Mouse (Mus musculus): ENCODE results near the gene Gnb3.
"Not testable (repeated sequence)": the region's sequence is repeated elsewhere in the genome, so short reads cannot be mapped to it uniquely, and the experiment has no call there.

Gene Gnb3

GRCm38 (mm10) chr6:124814858-124815774, 25.0 kb downstream of the Gnb3 start:
- no peak for DNase-seq

DNA sequence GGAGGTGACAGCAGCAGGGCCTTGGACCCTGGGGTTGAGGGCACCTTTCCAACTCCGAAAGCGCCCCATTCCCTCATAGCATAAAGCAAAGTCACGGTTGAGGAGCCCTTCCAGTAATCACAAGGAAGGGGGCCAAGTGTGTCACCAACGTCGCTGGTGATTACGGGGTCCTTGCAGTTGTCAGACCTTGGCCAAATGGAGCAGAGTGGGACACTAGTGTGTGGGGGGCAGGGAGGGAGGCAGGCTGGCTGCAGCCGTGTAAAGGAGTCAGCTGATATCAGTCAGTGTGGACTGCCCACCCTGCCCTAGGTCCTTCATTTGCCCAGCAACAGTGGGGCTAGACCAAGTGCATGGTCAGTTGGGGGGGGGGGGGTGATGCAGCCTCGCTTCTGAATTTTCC, 25.6 kb downstream of the Gnb3 start:
- no peak for DNase-seq

GRCm38 (mm10) chr6:124813933-124814332, 26.1 kb downstream of the Gnb3 start, which contains the start of gene Tpi1:
Tpi1 (minus strand) TSS chr6:124814296.
- peak; percentile 80 to 86 for DNase-seq

DNA sequence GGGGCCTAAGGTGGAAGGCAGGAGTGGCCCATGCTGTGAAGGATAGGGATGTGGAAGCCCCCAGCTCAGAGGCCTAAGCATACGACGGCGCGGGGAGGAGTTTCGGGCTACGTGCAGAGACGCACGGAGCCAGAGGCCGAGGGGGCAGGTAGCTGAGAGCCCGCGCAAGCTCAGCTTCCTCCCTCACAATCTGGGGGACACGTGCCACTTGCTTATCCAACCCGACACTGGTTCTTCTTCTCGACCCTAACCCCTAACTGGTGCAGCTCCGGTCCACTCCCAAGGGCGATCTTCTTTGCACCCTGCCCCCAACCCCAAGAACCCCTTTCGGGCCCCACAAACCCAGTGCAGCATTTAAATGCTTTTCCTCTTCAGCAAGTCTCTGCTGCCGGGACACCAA, 26.6 kb downstream of the Gnb3 start:
- DNase-seq: peak; percentile 40 to 55

- no peak for DNase-seq
Observed at GRCm38 (mm10) chr6:124812848-124813247, 27.2 kb downstream of the Gnb3 start.

DNA sequence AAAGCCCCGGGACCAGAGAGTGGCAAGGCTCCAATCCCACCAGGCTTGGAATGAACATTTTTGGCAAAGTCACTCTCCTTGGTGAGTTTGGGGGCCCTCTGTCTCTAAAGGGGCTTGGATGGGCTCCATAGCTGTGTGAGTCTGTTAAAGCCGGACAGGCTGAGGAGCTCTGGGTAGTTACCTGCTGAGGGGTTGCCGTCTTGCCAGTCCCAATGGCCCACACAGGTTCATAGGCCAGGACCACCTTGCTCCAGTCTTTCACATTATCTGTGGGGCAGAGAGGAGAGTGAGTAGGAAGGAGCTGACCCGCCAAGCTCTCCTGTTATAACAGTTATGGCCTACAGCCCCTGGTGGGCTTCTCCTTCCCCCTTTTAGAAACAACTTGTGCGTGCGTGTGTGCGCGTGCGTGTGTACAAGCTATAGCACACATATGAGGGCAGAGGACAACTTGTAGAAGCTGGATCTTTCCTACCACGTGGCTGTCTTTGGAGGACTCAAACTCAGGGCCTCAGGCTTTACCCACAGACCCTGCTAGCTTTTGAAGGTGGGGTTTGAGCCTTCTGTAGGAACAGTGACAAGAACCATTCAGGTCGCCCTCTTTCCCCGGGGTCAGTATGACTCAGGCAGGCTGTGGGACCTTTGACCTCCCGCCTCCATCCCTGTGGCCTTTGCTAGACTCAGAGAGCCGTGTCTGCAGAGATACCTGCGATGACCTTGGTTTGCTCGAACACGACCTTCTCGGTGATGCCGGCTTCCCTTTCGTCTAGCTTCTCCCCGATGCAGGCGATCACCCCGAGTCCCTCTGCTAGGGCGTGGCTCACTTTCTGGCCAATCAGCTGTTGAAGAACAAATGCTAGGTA, 28.1 kb downstream of the Gnb3 start:
- no peak for DNase-seq

DNA sequence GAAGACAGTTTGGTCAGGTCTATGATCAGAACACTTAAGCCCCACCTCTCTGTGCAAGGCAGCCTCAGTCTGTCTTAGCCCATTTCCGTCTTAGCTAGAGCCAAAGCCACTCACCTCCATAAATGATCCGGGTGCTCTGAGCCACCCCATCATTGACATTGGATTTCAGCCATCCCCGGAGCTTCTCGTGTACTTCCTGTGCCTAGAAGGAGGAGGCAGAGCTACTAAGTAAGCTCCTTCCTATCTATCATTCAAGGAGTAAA, 28.7 kb downstream of the Gnb3 start:
- no peak for DNase-seq

DNA sequence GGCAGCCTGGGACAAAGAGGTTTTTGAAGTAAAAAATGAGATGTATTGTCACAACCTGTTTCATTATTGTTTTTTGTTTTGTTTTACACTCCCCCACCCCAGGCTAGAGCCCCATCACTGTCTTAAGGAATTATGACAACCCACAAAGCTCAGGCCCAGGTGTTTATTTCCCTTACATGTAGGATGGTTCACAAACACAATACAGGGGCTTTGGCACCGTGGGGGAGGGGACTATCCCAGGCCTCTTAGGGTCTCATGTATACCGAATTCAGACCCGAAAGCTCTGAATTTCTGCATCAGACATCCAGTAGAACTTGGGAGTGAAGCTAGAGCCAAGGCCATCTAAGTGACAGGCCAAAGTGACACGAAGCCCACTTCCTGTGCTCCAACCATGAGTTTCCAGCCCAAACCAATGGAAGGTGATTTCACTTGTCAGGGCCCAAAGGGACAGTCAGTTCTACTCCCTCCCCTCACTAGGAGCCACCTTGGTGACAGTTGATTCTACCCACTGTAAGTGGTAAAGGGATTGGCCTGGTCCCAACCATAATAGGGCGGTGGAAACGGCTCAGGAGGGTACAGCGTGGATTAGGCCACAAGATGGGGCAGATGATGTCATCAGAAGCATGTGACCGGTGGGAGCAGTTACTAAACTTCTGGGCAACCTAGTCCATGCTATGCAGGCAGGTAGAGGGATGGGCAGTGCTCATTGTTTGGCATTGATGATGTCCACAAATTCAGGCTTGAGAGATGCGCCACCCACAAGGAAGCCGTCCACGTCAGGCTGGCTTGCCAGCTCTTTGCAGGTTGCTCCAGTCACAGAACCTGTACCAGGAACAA, 29.3 kb downstream of the Gnb3 start:
- not testable (repeated sequence) for DNase-seq

GRCm38 (mm10) chr6:124809775-124810538, 30.1 kb downstream of the Gnb3 start:
- no peak for DNase-seq

DNA sequence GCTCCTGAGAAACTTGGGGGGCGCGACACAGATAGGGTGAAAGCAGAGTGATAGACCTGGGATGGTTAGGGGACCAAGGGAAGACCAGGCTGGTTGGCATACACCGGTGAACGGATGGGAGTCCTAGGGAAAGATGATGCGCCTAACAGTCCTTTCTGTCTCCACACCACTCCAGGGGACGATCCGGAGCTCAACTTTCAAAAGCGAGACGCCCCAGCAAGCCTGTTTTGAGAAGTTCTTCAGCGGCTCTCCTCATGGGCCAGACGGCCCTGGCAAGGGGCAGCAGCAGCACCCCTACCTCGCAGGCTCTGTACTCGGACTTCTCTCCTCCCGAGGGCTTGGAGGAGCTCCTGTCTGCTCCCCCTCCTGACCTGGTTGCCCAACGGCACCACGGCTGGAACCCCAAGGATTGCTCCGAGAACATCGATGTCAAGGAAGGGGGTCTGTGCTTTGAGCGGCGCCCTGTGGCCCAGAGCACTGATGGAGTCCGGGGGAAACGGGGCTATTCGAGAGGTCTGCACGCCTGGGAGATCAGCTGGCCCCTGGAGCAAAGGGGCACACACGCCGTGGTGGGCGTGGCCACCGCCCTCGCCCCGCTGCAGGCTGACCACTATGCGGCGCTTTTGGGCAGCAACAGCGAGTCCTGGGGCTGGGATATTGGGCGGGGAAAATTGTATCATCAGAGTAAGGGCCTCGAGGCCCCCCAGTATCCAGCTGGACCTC, 30.9 kb downstream of the Gnb3 start:
- peak; percentile 71 to 82 for DNase-seq

GRCm38 (mm10) chr6:124808358-124809012, 31.6 kb downstream of the Gnb3 start, which contains the start of gene Spsb2:
Spsb2 (plus strand) TSS chr6:124808661.
- peak; percentile 55 to 64 for DNase-seq

DNA sequence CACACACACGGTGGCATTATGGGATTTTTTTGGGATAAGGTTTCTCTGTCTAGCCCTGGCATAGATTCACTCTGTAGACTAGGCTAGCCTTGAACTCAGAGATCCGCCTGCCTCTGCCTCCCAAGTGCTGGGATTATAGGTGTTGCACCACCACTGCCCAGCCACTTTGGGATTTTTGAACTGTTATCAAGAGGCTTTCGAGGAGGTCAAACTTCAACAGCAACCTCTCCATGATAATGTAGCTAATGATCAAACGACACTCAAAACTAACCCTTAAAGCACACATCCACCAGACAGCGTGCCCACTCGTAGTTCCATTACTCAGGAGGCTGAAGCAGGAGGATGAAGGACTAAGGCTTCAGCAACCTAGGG, 32.1 kb downstream of the Gnb3 start:
- no peak for DNase-seq

GRCm38 (mm10) chr6:124807366-124807765, 32.7 kb downstream of the Gnb3 start:
- DNase-seq: no peak

DNA sequence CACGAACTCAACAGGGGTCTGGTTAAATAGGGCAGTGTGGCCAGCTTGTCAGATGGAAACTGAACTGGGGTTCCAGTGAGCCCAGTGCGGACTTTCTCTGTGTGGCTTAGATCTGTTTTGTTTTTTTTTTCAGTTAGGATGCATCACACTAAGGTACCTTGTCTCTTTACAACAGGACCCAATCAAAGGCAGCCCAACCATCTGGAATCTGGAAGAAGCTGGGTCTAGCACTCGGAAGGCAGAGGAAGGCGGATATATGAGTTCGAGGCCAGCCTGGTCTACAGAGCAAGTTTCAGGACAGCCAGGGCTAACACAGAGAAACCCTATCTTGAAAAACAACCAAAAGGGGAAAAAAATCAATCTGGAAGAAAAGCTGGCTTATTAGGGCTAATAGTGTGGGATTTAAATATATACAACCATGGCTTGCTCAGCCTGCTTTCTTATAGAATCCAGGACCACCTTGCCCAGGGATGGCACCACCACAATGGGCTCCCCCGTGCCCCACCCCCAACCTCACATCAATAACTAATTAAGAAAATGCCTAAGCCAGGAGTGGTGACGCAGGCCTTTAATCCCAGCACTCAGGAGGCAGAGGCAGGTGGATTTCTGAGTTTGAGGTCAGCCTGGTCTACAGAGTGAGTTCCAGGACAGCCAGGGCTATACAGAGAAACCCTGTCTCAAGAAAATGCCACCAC, 33.5 kb downstream of the Gnb3 start:
- no peak for DNase-seq

- DNase-seq: peak; percentile 72 to 78
Observed at GRCm38 (mm10) chr6:124805341-124806321, 34.4 kb downstream of the Gnb3 start.

GRCm38 (mm10) chr6:124804341-124804740, 35.7 kb downstream of the Gnb3 start:
- DNase-seq: no peak

GRCm38 (mm10) chr6:124803691-124804090, 36.4 kb downstream of the Gnb3 start:
- DNase-seq: not testable (repeated sequence)

DNA sequence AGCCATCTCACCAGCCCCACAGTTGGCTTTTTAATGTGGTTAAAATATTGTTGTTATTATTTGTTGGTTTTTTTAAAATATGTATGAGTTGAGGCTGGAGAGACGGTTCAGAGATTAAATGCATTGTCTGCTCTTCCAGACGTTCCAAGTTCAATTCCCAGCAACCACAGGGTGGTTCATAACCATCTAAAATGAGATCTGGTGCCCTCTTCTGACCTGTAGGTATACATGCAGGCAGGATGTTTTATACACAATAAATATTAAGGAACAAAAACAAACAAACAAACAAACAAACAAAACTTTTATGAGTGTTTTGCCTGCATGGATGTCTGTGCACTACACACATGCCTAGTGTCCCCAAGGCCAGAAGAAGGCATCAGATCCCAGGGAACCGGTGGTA, 37.0 kb downstream of the Gnb3 start:
- DNase-seq: no peak

- DNase-seq: not testable (repeated sequence)
Observed at GRCm38 (mm10) chr6:124802400-124802799, 37.7 kb downstream of the Gnb3 start.
